Mouse (Mus musculus) CD8-positive naive resting alpha-beta T cell, adult 2 months (primary cell): ENCODE data around the gene Cyb5r1.
"Not testable (repeated sequence)": the region's sequence is repeated elsewhere in the genome, so short reads cannot be mapped to it uniquely, and the experiment has no call there.

Source experiments
- DNase-seq, 2 experiments: peaks; one replicate each; pipeline ENCODE4 v3.0.0; 2022; ENCODE audit warnings: low read depth in 2 of 2, low spot score in 2 of 2

Cyb5r1 gene

GRCm38 (mm10) chr1:134414038-134414437 lies 8.7 kb downstream of the Cyb5r1 start:
- no peak for DNase-seq

- DNase-seq: no peak
These were observed 9.3 kb downstream of the Cyb5r1 start for GRCm38 (mm10) chr1:134414501-134415167.

GRCm38 (mm10) chr1:134415168-134415831 lies 9.9 kb downstream of the Cyb5r1 start, which contains the start of gene Adipor1:
Gene Adipor1, plus strand, starts transcription at chr1:134415378.
- DNase-seq: peak; percentile 81 to 83

- no peak for DNase-seq
These were observed 13.1 kb downstream of the Cyb5r1 start for GRCm38 (mm10) chr1:134418414-134418975.

- no peak for DNase-seq
These were observed 13.8 kb downstream of the Cyb5r1 start for GRCm38 (mm10) chr1:134419176-134419575.

- DNase-seq: no peak
These were observed 14.5 kb downstream of the Cyb5r1 start for GRCm38 (mm10) chr1:134419751-134420458.

- no peak for DNase-seq
These were observed 18.6 kb downstream of the Cyb5r1 start for GRCm38 (mm10) chr1:134423911-134424310.

GRCm38 (mm10) chr1:134426289-134426688 lies 20.9 kb downstream of the Cyb5r1 start:
- DNase-seq: no peak

GRCm38 (mm10) chr1:134433002-134433401 lies 27.6 kb downstream of the Cyb5r1 start:
- DNase-seq: no peak

GRCm38 (mm10) chr1:134433473-134433872 lies 28.1 kb downstream of the Cyb5r1 start:
- no peak for DNase-seq

GRCm38 (mm10) chr1:134435414-134435813 lies 30.1 kb downstream of the Cyb5r1 start:
- DNase-seq: no peak

- no peak for DNase-seq
These were observed 35.1 kb downstream of the Cyb5r1 start for GRCm38 (mm10) chr1:134440437-134440836.

- not testable (repeated sequence) for DNase-seq
These were observed 36.4 kb downstream of the Cyb5r1 start for GRCm38 (mm10) chr1:134441737-134442136.

- no peak for DNase-seq
These were observed 37.0 kb downstream of the Cyb5r1 start for GRCm38 (mm10) chr1:134442394-134442793.

- not testable (repeated sequence) for DNase-seq
These were observed 37.9 kb downstream of the Cyb5r1 start for GRCm38 (mm10) chr1:134443288-134443687.

- DNase-seq: no peak
These were observed 40.1 kb downstream of the Cyb5r1 start for GRCm38 (mm10) chr1:134445418-134445817.

- DNase-seq: not testable (repeated sequence)
These were observed 43.2 kb downstream of the Cyb5r1 start for GRCm38 (mm10) chr1:134448537-134448936.

- no peak for DNase-seq
These were observed 44.8 kb downstream of the Cyb5r1 start for GRCm38 (mm10) chr1:134450201-134450600.

GRCm38 (mm10) chr1:134450986-134451385 lies 45.6 kb downstream of the Cyb5r1 start:
- peak; percentile 44 to 56 for DNase-seq

GRCm38 (mm10) chr1:134454904-134455824 lies 49.8 kb downstream of the Cyb5r1 start, which contains the start of gene Klhl12:
Gene Klhl12, plus strand, starts transcription at chr1:134455531.
- peak; percentile 94 to 98 for DNase-seq
